Mouse (Mus musculus): Measurements from ENCODE around the gene Etnk2. TPM values are rescaled to one million over a fixed set of nuclear protein-coding genes. Genes with fewer than 3 reads are reported as not detected.
"Not testable (repeated sequence)": the region's sequence is repeated elsewhere in the genome, so short reads cannot be mapped to it uniquely, and the experiment has no call there.

Gene Etnk2
- polyA plus RNA-seq, 1 experiment from 2014 or later: 3.7 TPM

DNA sequence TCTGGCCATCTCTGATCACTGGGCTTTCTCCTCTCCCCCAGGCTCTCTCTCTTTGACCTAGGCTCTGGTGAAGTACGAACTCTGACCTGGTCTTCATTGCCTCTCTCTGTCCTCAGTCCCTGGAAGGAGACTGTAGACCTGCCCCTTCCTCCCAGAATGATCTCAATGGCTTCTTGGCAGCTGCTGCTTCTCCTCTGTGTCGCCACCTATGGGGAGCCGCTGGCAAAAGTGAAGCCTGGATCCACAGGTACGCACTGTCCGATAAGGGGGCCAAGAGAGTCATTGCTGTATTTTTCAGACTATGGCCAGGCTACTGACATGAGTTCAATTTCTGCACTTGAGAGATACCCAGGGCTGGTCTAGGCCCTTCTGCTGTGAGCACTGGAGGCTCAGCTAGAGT lies 36.3 kb upstream of the Etnk2 start:
- DNase-seq (ENCODE audit: low spot score) (no peak), ATAC-seq (replicated peaks; ENCODE audit: low FRiP score, low TSS enrichment, low read depth) (no peak)
- Histone ChIP-seq H3K4me1 (replicated peaks; ENCODE audit: control insufficient read depth, insufficient read depth, low read length) (peaks cover 10% of the 10 kb centered on the region; the same call in 1 of the 2 replicates), H3K9me3 (ENCODE audit: control insufficient read depth, low read length) (no peaks in the 10 kb centered on the region), H3K36me3 (ENCODE audit: control insufficient read depth, insufficient read depth, low read length) (no peaks in the 10 kb centered on the region), H3K4me3 (ENCODE audit: low read depth, low read length) (no peak overlapping the region), H3K4me2 (ENCODE audit: low read length) (no peak overlapping the region), H3K9ac (ENCODE audit: low read length) (no peak overlapping the region), H3K27me3 (replicated peaks; ENCODE audit: control insufficient read depth, insufficient read depth, low read length) (peaks cover 8% of the 10 kb centered on the region; the same call in 1 of the 2 replicates), H3K27ac (ENCODE audit: low read depth) (no peak overlapping the region)
- WGBS: 60% methylated on average over 5 of the region's 5 CpGs

DNA sequence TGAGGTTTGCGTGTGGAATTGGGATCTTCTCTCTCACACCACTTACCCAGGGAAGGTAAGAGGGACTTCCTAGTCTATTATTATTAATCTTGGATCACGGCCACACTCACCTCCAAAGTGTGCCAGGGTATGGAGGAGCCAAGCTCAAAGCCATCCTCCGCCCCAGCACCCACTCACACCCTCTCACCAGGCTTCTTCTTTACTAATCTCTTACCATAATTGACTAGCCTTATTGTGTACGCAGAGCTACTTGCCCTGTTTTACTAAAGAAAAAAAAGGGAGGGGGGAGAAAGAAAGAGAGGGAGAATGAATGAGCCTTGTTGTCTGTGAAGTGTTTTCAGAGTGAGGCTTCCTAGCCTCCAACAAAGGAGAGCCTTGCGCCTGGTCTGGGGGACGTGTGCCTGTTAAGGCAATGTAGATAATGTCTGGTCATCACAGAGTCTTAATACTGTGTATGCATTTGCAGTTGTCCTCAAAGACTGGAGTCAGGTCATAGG lies 35.0 kb upstream of the Etnk2 start:
- Histone ChIP-seq H3K27me3 (replicated peaks; ENCODE audit: control insufficient read depth, insufficient read depth, low read length) (peaks cover 8% of the 10 kb centered on the region; the same call in 1 of the 2 replicates), H3K4me3 (ENCODE audit: low read depth, low read length) (no peak overlapping the region), H3K36me3 (ENCODE audit: control insufficient read depth, insufficient read depth, low read length) (no peaks in the 10 kb centered on the region), H3K27ac (ENCODE audit: low read depth) (no peak overlapping the region), H3K9ac (ENCODE audit: low read length) (no peak overlapping the region), H3K9me3 (ENCODE audit: control insufficient read depth, low read length) (no peaks in the 10 kb centered on the region), H3K4me1 (replicated peaks; ENCODE audit: control insufficient read depth, insufficient read depth, low read length) (peaks cover 10% of the 10 kb centered on the region; the same call in 1 of the 2 replicates), H3K4me2 (ENCODE audit: low read length) (no peak overlapping the region)
- DNase-seq (ENCODE audit: low spot score): no peak
- WGBS: 77% methylated on average over 6 of the region's 6 CpGs
- no peak for ATAC-seq (replicated peaks; ENCODE audit: low FRiP score, low TSS enrichment, low read depth)

DNA sequence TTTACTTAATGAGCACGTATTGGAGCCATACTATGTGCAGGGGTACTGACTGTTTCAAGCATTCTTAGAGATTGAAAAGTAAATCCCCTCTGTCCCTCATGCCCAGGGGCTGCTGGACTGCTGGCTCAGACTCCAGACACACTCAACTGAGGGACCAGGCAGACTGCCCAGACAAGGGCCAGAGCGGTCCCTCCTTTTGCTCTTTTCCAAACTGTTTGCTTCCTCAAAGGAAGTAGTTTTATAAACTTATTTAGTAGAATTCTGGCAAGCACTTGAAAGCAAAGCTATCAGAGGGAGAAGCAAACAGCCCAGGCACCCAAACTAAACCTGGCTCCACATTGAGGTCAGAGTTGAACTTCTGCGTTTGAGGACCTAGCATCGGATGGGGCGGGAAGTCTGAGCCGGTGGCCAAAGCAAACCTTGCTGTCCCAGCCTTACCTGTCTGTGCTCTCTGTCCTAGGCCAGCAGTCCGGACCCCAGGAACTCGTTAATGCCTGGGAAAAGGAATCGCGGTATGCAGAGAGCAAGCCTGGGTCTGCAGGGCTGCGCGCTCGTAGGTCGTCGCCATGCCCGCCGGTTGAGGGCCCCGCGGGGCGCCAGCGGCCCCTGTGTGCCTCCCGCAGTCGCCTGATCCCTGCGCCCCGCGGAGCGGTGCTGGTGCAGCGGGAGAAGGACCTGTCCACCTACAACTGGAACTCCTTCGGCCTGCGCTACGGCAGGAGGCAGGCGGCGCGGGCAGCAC lies 34.3 kb upstream of the Etnk2 start:
- 7% methylated on average over 34 of the region's 34 CpGs for WGBS
- peaks cover 8% of the 10 kb centered on the region; the same call in 1 of the 2 replicates for H3K27me3 ChIP-seq (replicated peaks; ENCODE audit: control insufficient read depth, insufficient read depth, low read length)
- peak overlapping the region; percentile 58 for H3K4me2 ChIP-seq (ENCODE audit: low read length)
- H3K4me3 ChIP-seq (ENCODE audit: low read depth, low read length): peak overlapping the region; percentile 22
- H3K36me3 ChIP-seq (ENCODE audit: control insufficient read depth, insufficient read depth, low read length): no peaks in the 10 kb centered on the region
- H3K27ac ChIP-seq (ENCODE audit: low read depth): no peak overlapping the region
- ATAC-seq (replicated peaks; ENCODE audit: low FRiP score, low TSS enrichment, low read depth) (peak; percentile 55; the same call in 1 of the 2 replicates), DNase-seq (ENCODE audit: low spot score) (peak; percentile 69)
- no peaks in the 10 kb centered on the region for H3K9me3 ChIP-seq (ENCODE audit: control insufficient read depth, low read length)
- H3K9ac ChIP-seq (ENCODE audit: low read length): peak overlapping the region; percentile 17; the same call in 1 of the 2 replicates
- peaks cover 10% of the 10 kb centered on the region; the same call in 1 of the 2 replicates for H3K4me1 ChIP-seq (replicated peaks; ENCODE audit: control insufficient read depth, insufficient read depth, low read length)

DNA sequence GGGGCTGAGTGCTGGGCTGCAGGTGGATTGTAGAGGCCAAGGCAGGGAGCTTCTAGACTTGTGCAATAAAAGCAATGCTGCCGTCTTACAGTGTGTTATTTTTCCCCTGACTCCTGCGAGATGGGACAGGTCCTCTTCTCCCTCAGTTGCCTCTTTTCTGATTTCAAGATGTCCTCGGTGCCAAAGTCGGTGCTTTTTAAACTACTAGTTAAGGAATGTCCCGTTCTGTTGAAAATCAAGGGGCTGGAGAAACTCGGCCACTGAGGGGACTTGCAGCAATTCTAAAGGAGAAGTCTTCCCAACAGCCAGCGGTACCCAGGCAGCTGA lies 33.8 kb upstream of the Etnk2 start:
- H3K4me2 ChIP-seq (ENCODE audit: low read length): peak overlapping the region; percentile 58
- ATAC-seq (replicated peaks; ENCODE audit: low FRiP score, low TSS enrichment, low read depth): no peak
- no peaks in the 10 kb centered on the region for H3K36me3 ChIP-seq (ENCODE audit: control insufficient read depth, insufficient read depth, low read length)
- WGBS: 24% methylated on average over 7 of the region's 7 CpGs
- peaks cover 8% of the 10 kb centered on the region; the same call in 1 of the 2 replicates for H3K27me3 ChIP-seq (replicated peaks; ENCODE audit: control insufficient read depth, insufficient read depth, low read length)
- H3K9me3 ChIP-seq (ENCODE audit: control insufficient read depth, low read length): no peaks in the 10 kb centered on the region
- no peak overlapping the region for H3K27ac ChIP-seq (ENCODE audit: low read depth)
- H3K4me1 ChIP-seq (replicated peaks; ENCODE audit: control insufficient read depth, insufficient read depth, low read length): peaks cover 10% of the 10 kb centered on the region; the same call in 1 of the 2 replicates
- H3K4me3 ChIP-seq (ENCODE audit: low read depth, low read length): peak overlapping the region; percentile 22
- 0 out of 2 replicates have a peak overlapping the region, but pooled peaks have one; percentile 17 for H3K9ac ChIP-seq (ENCODE audit: low read length)
- DNase-seq (ENCODE audit: low spot score): no peak

DNA sequence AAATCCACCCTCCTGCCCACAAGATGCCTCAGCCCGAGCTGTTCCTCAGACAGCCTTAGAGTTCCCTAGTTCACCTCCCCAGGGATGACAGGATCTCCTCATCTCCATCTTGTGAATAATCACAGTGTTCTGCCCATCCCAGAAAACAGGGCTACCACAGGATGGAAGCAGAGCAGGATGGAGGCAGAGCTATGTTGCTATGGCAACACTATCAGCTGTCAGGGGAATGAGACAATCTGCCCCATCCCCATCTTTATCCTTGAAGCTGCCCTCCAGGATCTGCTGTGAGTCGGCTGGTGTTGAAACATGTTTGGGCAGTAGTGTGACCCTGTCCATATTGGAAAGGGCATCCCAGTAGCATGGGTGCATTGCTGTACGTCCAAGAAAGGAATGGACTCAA lies 32.2 kb upstream of the Etnk2 start:
- Histone ChIP-seq H3K4me2 (ENCODE audit: low read length) (no peak overlapping the region), H3K9me3 (ENCODE audit: control insufficient read depth, low read length) (no peaks in the 10 kb centered on the region), H3K9ac (ENCODE audit: low read length) (no peak overlapping the region), H3K27ac (ENCODE audit: low read depth) (no peak overlapping the region), H3K36me3 (ENCODE audit: control insufficient read depth, insufficient read depth, low read length) (no peaks in the 10 kb centered on the region), H3K4me1 (replicated peaks; ENCODE audit: control insufficient read depth, insufficient read depth, low read length) (peaks cover 10% of the 10 kb centered on the region; the same call in 1 of the 2 replicates), H3K27me3 (replicated peaks; ENCODE audit: control insufficient read depth, insufficient read depth, low read length) (peaks cover 8% of the 10 kb centered on the region; the same call in 1 of the 2 replicates), H3K4me3 (ENCODE audit: low read depth, low read length) (no peak overlapping the region)
- ATAC-seq (replicated peaks; ENCODE audit: low FRiP score, low TSS enrichment, low read depth) (no peak), DNase-seq (ENCODE audit: low spot score) (no peak)
- 69% methylated on average over 3 of the region's 3 CpGs for WGBS

DNA sequence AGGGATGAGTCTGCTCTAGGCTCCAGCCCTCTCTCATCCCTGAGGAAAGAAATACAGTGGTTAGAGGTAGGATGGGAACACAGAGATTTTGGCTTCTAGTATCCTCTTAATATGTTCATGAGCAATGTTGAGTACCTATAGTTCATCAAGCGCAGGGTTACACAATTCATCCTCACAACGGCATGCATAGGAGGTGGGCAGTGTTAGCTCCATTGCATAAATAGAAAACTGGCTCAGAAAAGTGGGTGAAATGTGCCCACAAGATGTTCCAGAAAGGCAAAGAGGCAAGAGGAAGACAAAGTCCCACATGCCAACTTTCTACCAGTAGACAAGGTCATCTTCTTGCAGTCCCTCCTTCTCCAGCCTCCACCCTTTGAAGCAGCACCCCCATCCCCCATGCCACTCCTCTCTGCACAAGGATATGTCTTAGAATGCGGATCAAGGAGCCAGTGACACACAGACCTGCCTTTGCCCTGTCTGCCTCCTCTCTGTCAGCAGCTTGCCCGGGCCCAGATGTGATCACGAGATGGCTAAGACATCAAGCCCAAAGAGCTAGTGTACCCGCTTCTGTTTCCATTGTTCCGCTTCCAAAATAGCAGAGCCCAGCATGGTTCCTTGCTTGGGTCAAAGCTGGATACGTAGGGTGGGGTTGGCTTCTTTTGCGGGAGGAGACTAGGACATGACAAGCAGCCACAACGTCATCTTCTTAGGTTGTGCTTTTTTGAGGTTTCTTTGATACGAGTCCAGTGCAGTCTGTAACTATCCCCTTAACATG lies 30.5 kb upstream of the Etnk2 start:
- 91% methylated on average over 11 of the region's 11 CpGs for WGBS
- Histone ChIP-seq H3K27me3 (replicated peaks; ENCODE audit: control insufficient read depth, insufficient read depth, low read length) (peaks cover 7% of the 10 kb centered on the region; the same call in 1 of the 2 replicates), H3K9ac (ENCODE audit: low read length) (no peak overlapping the region), H3K9me3 (ENCODE audit: control insufficient read depth, low read length) (no peaks in the 10 kb centered on the region), H3K36me3 (ENCODE audit: control insufficient read depth, insufficient read depth, low read length) (no peaks in the 10 kb centered on the region), H3K27ac (ENCODE audit: low read depth) (no peak overlapping the region), H3K4me3 (ENCODE audit: low read depth, low read length) (no peak overlapping the region), H3K4me1 (replicated peaks; ENCODE audit: control insufficient read depth, insufficient read depth, low read length) (peaks cover 10% of the 10 kb centered on the region; the same call in 1 of the 2 replicates), H3K4me2 (ENCODE audit: low read length) (no peak overlapping the region)
- DNase-seq (ENCODE audit: low spot score): no peak
- no peak for ATAC-seq (replicated peaks; ENCODE audit: low FRiP score, low TSS enrichment, low read depth)

DNA sequence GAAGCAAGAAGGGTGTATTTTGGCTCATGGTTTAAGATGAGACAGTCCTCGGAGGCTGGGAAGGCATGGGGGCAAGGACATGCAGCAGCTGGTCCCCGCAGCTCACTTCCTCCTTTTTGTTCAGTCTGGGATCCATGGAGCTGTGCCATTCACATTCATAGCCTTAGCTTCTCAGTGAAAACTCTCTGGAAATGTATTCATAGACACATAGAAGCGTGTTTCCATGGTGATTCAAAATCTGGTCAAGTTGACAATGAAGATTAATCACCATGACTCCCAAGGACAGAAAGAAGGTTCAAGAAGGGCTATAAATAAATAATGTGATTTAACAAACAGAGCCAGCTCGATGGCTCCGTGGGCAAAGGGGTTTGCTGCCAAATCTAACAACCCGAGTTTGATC lies 29.4 kb upstream of the Etnk2 start:
- WGBS: 83% methylated on average over 6 of the region's 6 CpGs
- Histone ChIP-seq H3K9me3 (ENCODE audit: control insufficient read depth, low read length) (no peaks in the 10 kb centered on the region), H3K27ac (ENCODE audit: low read depth) (no peak overlapping the region), H3K4me1 (replicated peaks; ENCODE audit: control insufficient read depth, insufficient read depth, low read length) (peaks cover 7% of the 10 kb centered on the region; the same call in 1 of the 2 replicates), H3K4me3 (ENCODE audit: low read depth, low read length) (no peak overlapping the region), H3K4me2 (ENCODE audit: low read length) (no peak overlapping the region), H3K36me3 (ENCODE audit: control insufficient read depth, insufficient read depth, low read length) (no peaks in the 10 kb centered on the region), H3K9ac (ENCODE audit: low read length) (no peak overlapping the region), H3K27me3 (replicated peaks; ENCODE audit: control insufficient read depth, insufficient read depth, low read length) (peaks cover 5% of the 10 kb centered on the region; the same call in 1 of the 2 replicates)
- DNase-seq (ENCODE audit: low spot score) (no peak), ATAC-seq (replicated peaks; ENCODE audit: low FRiP score, low TSS enrichment, low read depth) (no peak)

DNA sequence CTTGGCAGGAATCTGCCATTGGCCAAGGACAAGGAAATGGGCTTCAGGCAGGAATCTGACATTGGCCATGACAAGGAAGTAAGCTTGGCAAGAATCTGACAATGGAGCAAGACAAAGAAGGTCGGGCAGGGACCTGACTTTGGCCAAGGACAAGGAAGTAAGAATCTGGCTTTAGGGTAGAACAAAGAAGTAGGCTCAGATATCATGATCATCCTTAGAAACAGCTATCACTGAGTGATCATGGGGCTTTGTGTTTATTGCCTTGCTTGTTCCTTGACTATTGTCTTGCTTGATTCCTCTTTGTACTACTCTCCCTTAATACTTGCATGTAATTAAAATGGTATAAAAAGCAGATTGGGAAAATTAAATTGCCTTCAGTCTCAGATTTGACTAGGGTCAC lies 23.0 kb upstream of the Etnk2 start:
- not testable (repeated sequence) for DNase-seq (ENCODE audit: low spot score); H3K27ac ChIP-seq (ENCODE audit: low read depth); H3K4me2 ChIP-seq (ENCODE audit: low read length); H3K36me3 ChIP-seq (ENCODE audit: control insufficient read depth, insufficient read depth, low read length); H3K4me1 ChIP-seq (replicated peaks; ENCODE audit: control insufficient read depth, insufficient read depth, low read length); H3K9me3 ChIP-seq (ENCODE audit: control insufficient read depth, low read length); H3K27me3 ChIP-seq (replicated peaks; ENCODE audit: control insufficient read depth, insufficient read depth, low read length); ATAC-seq (replicated peaks; ENCODE audit: low FRiP score, low TSS enrichment, low read depth); H3K4me3 ChIP-seq (ENCODE audit: low read depth, low read length); H3K9ac ChIP-seq (ENCODE audit: low read length)
- WGBS: 68% methylated on average over 1 of the region's 1 CpGs

All from intestine, embryonic 14.5 days (tissue).